Mouse (Mus musculus): ENCODE measurements around the gene Ppil4. TPM values are rescaled to one million over a fixed set of nuclear protein-coding genes. Genes with fewer than 3 reads are reported as not detected.

The Ppil4 gene
- polyA plus RNA-seq (2012; rRNA removed; ENCODE audit: low replicate concordance), result 2.5 and 3.2 TPM in 2 replicates

GRCm38 (mm10) chr10:7792751-7793385 is at the start of gene Ppil4, which contains the start of gene Ginm1:
Ppil4 (plus strand) TSS chr10:7792891.
Ginm1 (minus strand) TSS chr10:7792824.

GRCm38 (mm10) chr10:7832171-7832676 is 39.5 kb downstream of the Ppil4 start, which contains the start of gene Zc3h12d:
Zc3h12d (plus strand) TSS chr10:7832470.

Other genes starting within 250 kb of the Ppil4 start
- 4.4 and 6.8 TPM in 2 replicates for gene Lrp11, start 203.1 kb upstream of the Ppil4 start, polyA plus RNA-seq (2012; rRNA removed; ENCODE audit: low replicate concordance)
- gene Nup43, start 125.4 kb upstream of the Ppil4 start, polyA plus RNA-seq (2012; rRNA removed; ENCODE audit: low replicate concordance), result 1.3 TPM in 2 replicates
- gene Pcmt1, start 111.8 kb upstream of the Ppil4 start, polyA plus RNA-seq (2012; rRNA removed; ENCODE audit: low replicate concordance), result 17.6 and 18.8 TPM in 2 replicates
- 4.2 and 5.7 TPM in 2 replicates for gene Lats1, start 111.7 kb upstream of the Ppil4 start, polyA plus RNA-seq (2012; rRNA removed; ENCODE audit: low replicate concordance)
- 0.82 and 1.0 TPM in 2 replicates for gene Katna1, start 66.9 kb upstream of the Ppil4 start, polyA plus RNA-seq (2012; rRNA removed; ENCODE audit: low replicate concordance)
- 4.9 and 8.7 TPM in 2 replicates for gene Ginm1, start 67 bp upstream of the Ppil4 start, polyA plus RNA-seq (2012; rRNA removed; ENCODE audit: low replicate concordance)
- gene Zc3h12d, start 39.6 kb downstream of the Ppil4 start, polyA plus RNA-seq (2012; rRNA removed; ENCODE audit: low replicate concordance), result 5.6 and 10.1 TPM in 2 replicates
- 7.0 and 8.8 TPM in 2 replicates for gene Tab2, start 163.3 kb downstream of the Ppil4 start, polyA plus RNA-seq (2012; rRNA removed; ENCODE audit: low replicate concordance)

All from duodenum, adult 2 months (tissue).